Mouse (Mus musculus): ENCODE measurements around the gene Atp1b1. TPM values are rescaled to one million over a fixed set of nuclear protein-coding genes. Genes with fewer than 3 reads are reported as not detected.

The Atp1b1 gene
- total and polyA plus RNA-seq, 3 experiments, result 0.17 to 0.32 (median 0.23) TPM

DNA sequence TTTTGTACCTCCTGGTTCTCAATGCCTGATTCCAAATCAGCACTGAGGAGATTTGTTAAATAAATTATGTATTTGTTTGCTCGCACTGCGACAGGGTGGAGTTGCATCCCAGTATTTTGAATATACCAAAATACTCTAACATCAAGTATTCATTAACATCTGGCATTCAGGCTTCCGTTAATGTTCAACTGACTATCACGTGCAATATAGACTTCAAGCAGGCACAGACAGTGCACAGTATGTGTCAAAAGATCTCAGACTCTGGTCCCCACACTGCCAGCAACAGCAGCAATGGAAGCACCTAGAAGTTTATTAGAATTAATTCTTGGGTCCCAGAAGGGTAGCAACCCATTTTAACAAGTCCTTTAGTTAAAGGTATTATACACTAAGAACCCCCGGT, 13.5 kb upstream of the Atp1b1 start:
- in situ Hi-C loops (cut with MboI; ENCODE audit: low pct_ligation_motif_present, low pct_unique_long_range_greater_than_20kb, low sequenced_read_pairs) (no loop called here), dilution Hi-C loops (cut with MboI; ENCODE audit: extremely low pct_ligation_motif_present, extremely low pct_unique_long_range_greater_than_20kb, low sequenced_read_pairs) (no loop called here)
- DNase-seq (ENCODE audit: extremely low read depth), result no peak
- no peak overlapping the region for H3K4me3 ChIP-seq (replicated peaks in 1 of 3; ENCODE audit: low read depth in 2 of 3, low read length in 2 of 3, poor library complexity in 1 of 3)
- no peaks in the 10 kb centered on the region for H3K9me3 ChIP-seq (replicated peaks; ENCODE audit: low read length)
- H3K27ac ChIP-seq (ENCODE audit: insufficient read depth, low read depth), result no peak overlapping the region
- no peaks in the 10 kb centered on the region for H3K27me3 ChIP-seq (replicated peaks)
- no peak for TF ChIP-seq ZMIZ1 (IDR thresholded peaks at IDR 0.05; ENCODE audit: low read depth, low read length)
- H3K36me3 ChIP-seq (replicated peaks in 1 of 2; ENCODE audit: control insufficient read depth in 1 of 2, insufficient read depth in 1 of 2, low read length in 1 of 2), result no peaks in the 10 kb centered on the region
- no peak overlapping the region for H3K9ac ChIP-seq (ENCODE audit: insufficient read depth, low read depth)
- no peak overlapping the region for H3K4me2 ChIP-seq (ENCODE audit: insufficient read depth, low read depth, poor library complexity, severe bottlenecking)
- H3K4me1 ChIP-seq (ENCODE audit: control insufficient read depth in 1 of 2, insufficient read depth in 2 of 2), result no peaks in the 10 kb centered on the region
- H3K79me2 ChIP-seq (replicated peaks; ENCODE audit: control insufficient read depth, extremely low read depth, insufficient read depth, poor library complexity, severe bottlenecking), result no peaks in the 10 kb centered on the region

DNA sequence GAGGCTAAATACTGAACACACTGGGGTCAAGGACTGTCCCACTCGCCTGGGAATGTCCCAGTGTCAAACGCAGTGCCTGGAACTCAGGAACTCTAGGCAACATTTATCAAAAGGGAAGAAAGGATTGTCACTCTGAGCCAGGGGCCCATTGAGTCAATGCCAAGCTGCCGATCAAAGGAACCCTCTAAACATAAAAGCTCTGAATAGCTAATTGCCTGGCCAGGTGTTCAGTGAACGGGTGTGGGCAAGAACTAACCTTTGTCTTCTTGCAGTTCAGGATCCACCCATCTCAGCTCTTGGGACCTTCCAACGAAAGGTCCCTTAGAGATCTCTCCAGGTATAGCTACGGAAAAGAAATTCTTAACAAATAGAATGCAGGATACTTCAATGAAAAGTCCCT, 12.8 kb upstream of the Atp1b1 start:
- Histone ChIP-seq H3K27ac (ENCODE audit: insufficient read depth, low read depth) (no peak overlapping the region), H3K9ac (ENCODE audit: insufficient read depth, low read depth) (no peak overlapping the region), H3K36me3 (replicated peaks in 1 of 2; ENCODE audit: control insufficient read depth in 1 of 2, insufficient read depth in 1 of 2, low read length in 1 of 2) (no peaks in the 10 kb centered on the region), H3K4me2 (ENCODE audit: insufficient read depth, low read depth, poor library complexity, severe bottlenecking) (no peak overlapping the region), H3K27me3 (replicated peaks) (no peaks in the 10 kb centered on the region), H3K4me1 (ENCODE audit: control insufficient read depth in 1 of 2, insufficient read depth in 2 of 2) (no peaks in the 10 kb centered on the region), H3K9me3 (replicated peaks; ENCODE audit: low read length) (no peaks in the 10 kb centered on the region), H3K4me3 (replicated peaks in 1 of 3; ENCODE audit: low read depth in 2 of 3, low read length in 2 of 3, poor library complexity in 1 of 3) (no peak overlapping the region), H3K79me2 (replicated peaks; ENCODE audit: control insufficient read depth, extremely low read depth, insufficient read depth, poor library complexity, severe bottlenecking) (no peaks in the 10 kb centered on the region)
- dilution Hi-C loops (cut with MboI; ENCODE audit: extremely low pct_ligation_motif_present, extremely low pct_unique_long_range_greater_than_20kb, low sequenced_read_pairs), result no loop called here
- TF ChIP-seq USF2 (conservative IDR thresholded peaks at IDR 0.05; ENCODE audit: low read depth, low read length), result no peak
- no peak for TF ChIP-seq CHD1 (IDR thresholded peaks at IDR 0.05; ENCODE audit: low read depth, low read length)
- TF ChIP-seq MAX (IDR thresholded peaks at IDR 0.05; ENCODE audit: low read length), result no peak
- TF ChIP-seq JUN (IDR thresholded peaks at IDR 0.05; ENCODE audit: insufficient read depth, low read depth, low read length), result no peak
- no peak for TF ChIP-seq MXI1 (IDR thresholded peaks at IDR 0.05; ENCODE audit: low read depth, low read length)
- no peak for TF ChIP-seq MAFK (IDR thresholded peaks at IDR 0.05; ENCODE audit: insufficient replicate concordance, low read length)
- no peak for TF ChIP-seq POLR2AphosphoS2 (IDR thresholded peaks at IDR 0.05; ENCODE audit: low read depth, low read length)
- no peak for TF ChIP-seq UBTF (IDR thresholded peaks at IDR 0.05; ENCODE audit: low read depth, low read length)
- in situ Hi-C loops (cut with MboI; ENCODE audit: low pct_ligation_motif_present, low pct_unique_long_range_greater_than_20kb, low sequenced_read_pairs), result no loop called here
- no peak for DNase-seq (ENCODE audit: extremely low read depth)

DNA sequence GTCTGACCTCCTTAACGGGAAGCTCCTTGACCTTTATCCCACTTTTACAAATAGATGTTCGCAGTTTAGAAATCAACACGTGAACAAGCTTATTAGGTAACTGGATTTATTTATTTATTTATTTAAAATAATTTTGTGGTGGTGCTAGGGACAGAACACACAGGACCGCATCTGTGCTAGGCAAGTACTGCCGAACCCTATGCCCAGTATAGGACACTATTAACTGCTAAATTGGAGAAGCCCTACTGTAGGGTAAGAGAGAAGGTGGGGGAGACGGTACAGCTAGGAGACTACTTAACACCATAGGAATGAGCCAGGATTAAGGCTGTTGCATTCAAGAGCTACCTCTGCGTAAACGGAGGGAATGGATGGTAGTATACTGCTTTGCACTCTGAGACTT, 10.2 kb upstream of the Atp1b1 start:
- DNase-seq (ENCODE audit: extremely low read depth), result no peak
- dilution Hi-C loops (cut with MboI; ENCODE audit: extremely low pct_ligation_motif_present, extremely low pct_unique_long_range_greater_than_20kb, low sequenced_read_pairs) (no loop called here), in situ Hi-C loops (cut with MboI; ENCODE audit: low pct_ligation_motif_present, low pct_unique_long_range_greater_than_20kb, low sequenced_read_pairs) (no loop called here)
- no peaks in the 10 kb centered on the region for H3K9me3 ChIP-seq (replicated peaks; ENCODE audit: low read length)
- no peaks in the 10 kb centered on the region for H3K4me1 ChIP-seq (ENCODE audit: control insufficient read depth in 1 of 2, insufficient read depth in 2 of 2)
- H3K27ac ChIP-seq (ENCODE audit: insufficient read depth, low read depth), result no peak overlapping the region
- TF ChIP-seq ZC3H11A (IDR thresholded peaks at IDR 0.05; ENCODE audit: low read depth, low read length), result no peak
- H3K4me2 ChIP-seq (ENCODE audit: insufficient read depth, low read depth, poor library complexity, severe bottlenecking), result no peak overlapping the region
- no peak overlapping the region for H3K4me3 ChIP-seq (replicated peaks in 1 of 3; ENCODE audit: low read depth in 2 of 3, low read length in 2 of 3, poor library complexity in 1 of 3)
- H3K9ac ChIP-seq (ENCODE audit: insufficient read depth, low read depth), result no peak overlapping the region
- H3K27me3 ChIP-seq (replicated peaks), result no peaks in the 10 kb centered on the region
- no peaks in the 10 kb centered on the region for H3K79me2 ChIP-seq (replicated peaks; ENCODE audit: control insufficient read depth, extremely low read depth, insufficient read depth, poor library complexity, severe bottlenecking)
- no peaks in the 10 kb centered on the region for H3K36me3 ChIP-seq (replicated peaks in 1 of 2; ENCODE audit: control insufficient read depth in 1 of 2, insufficient read depth in 1 of 2, low read length in 1 of 2)
